Mouse (Mus musculus) kidney, adult 2 months (tissue): Measurements from ENCODE around the gene L3mbtl3.

ENCODE experiments used
- CTCF ChIP-seq: fragments of 200-500 bp; conservative IDR thresholded peaks from 2 replicates; pipeline ENCODE4 v1.5.1; 2011; ENCODE audit warnings: low read depth, mild to moderate bottlenecking, control low read depth, low read length, moderate library complexity, mixed read lengths; ENCODE audit not compliant: insufficient read depth, insufficient read length
- POLR2A ChIP-seq: fragments of 200-500 bp; IDR thresholded peaks from one replicate; pipeline ENCODE4 v1.6.1; 2011; ENCODE audit warnings: low read depth, low read length, control low read depth

DNA sequence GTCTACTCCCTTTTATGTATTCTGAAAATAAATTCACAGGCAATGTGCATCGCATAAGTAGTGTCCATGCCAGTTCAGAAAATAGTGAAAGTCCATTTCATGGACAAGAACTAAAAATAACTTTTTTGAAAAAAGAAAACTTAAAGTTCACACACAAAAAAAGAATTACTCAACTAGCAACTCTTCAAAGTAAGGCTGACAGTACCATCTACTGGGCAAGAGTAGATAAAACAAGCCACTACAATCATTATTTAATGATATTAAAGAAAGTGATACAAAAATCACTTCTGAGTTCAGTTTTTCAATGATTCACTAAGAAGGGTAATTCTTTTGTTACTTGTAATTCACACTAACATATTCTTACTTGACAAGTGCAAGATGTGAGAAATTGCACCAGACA, 29.9 kb downstream of the L3mbtl3 start:
- no peak for TF ChIP-seq POLR2A
- no peak for TF ChIP-seq CTCF
